Mouse (Mus musculus) gastrocnemius, adult 2 months (tissue): ENCODE data around the gene Tnni3k. TPM values are rescaled to one million over a fixed set of nuclear protein-coding genes. Genes with fewer than 3 reads are reported as not detected.

Source experiments
- DNase-seq: peaks from one replicate; pipeline ENCODE4 v3.0.0; 2022
- H3K27ac ChIP-seq: fragments of 200-600 bp; 2 replicates; pipeline ENCODE4 v1.8.1; 2022; ENCODE audit warnings: mild to moderate bottlenecking
- H3K4me3 ChIP-seq: fragments of 200-600 bp; 2 replicates; pipeline ENCODE4 v1.8.1; 2022; ENCODE audit warnings: mild to moderate bottlenecking, moderate library complexity
- CTCF ChIP-seq: fragments of 200-600 bp; IDR thresholded peaks from 2 replicates; pipeline ENCODE4 v1.8.1; 2022; ENCODE audit warnings: antibody characterized with exemption, mild to moderate bottlenecking, moderate library complexity
- intact Hi-C: fragments of 180-260 bp; cut with DNase I; formaldehyde crosslinking; loops from one replicate; pipeline ENCODE4 v1.15.1; 2025
- total RNA-seq, 2 experiments: library from RNA; stranded (reverse); gene quantifications; 2 replicates each; pipeline ENCODE4 v1.2.3; 2021

Tnni3k gene
- total RNA-seq, 2 experiments from 2014 or later, result not detected

DNA sequence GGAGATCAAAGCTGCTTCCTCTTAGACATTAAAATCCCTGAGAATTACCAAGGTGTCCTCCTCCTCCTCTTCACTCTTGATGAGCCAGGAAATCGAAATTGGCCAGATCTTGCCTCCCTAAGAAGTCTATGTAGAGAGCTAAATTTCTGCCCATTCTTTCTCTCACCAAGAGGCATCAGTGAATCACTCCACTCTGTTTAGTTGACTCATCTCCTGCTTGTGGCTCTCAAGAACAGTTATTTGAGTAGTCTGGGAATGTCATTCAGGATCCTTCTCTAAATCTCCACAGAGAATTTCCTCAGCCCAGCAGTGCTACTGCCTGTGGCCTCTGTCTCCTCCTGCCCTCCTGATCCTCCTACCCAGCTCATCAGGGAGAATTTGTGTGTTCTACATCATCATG, 139.6 kb downstream of the Tnni3k start:
- TF ChIP-seq CTCF, result no peak
- intact Hi-C loops, result no loop called here
- Histone ChIP-seq H3K4me3 (no peak overlapping the region), H3K27ac (no peak overlapping the region)
- DNase-seq, result no peak

DNA sequence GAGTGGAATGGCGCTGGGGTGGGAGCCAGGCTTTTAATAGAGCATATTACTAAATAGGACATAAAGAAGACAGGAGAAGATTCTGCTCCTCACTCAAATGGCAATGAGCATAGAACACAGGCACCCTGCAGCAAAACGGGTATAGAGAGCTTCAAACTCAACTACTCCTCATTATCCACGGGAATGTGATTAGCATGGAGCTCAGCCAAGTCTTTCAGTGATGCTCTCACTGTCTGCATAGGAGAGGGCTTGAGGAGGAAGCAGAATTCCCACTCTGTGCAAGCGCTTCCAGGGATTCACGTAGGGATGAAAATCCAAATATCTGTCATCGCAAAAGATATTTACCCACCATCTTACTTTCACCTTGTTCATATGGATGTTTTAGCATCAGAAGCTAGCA, 141.6 kb downstream of the Tnni3k start:
- Histone ChIP-seq H3K4me3 (no peak overlapping the region), H3K27ac (no peak overlapping the region)
- intact Hi-C loops, result no loop called here
- DNase-seq, result no peak
- no peak for TF ChIP-seq CTCF

DNA sequence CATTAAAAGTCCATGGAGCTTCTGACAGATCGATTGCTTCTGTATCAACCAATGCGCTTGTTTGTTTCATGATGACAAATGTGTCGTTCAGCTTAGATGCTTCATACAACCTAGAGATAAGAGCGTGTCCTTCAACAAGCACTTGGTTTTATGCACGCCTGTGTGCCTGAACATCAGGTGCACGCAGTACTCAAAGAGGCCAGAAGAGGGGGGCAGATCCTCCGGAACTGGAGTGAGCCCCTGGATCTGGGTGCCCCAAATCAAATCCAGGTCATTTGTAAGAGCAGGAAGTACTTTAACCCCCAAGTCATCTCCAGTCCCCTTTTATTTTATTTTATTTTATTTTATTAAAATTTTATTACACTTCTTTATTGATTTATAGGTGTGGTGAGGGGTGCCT, 158.5 kb downstream of the Tnni3k start:
- peak; percentile 40 for TF ChIP-seq CTCF
- H3K27ac ChIP-seq, result no peak overlapping the region
- intact Hi-C loops, result no loop called here
- no peak overlapping the region for H3K4me3 ChIP-seq
- DNase-seq, result no peak

DNA sequence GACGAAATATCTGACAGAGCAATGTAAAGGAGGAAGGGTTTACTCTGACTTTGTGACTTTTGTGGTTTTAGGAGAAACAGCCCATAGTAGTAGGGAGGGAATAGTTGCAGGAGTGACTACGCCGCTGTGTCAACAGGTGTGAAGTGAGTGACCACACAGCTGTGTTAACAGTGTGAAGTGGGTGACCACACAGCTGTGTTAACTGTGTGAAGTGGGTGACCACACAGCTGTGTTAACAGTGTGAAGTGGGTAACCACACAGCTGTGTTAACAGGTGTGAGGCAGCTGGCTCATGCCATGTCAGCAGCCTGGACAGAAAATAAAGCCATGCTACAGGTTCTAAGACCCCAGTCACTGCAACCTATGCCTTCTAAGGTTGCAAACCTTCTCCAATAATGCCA, 162.0 kb downstream of the Tnni3k start:
- no peak overlapping the region for H3K4me3 ChIP-seq
- H3K27ac ChIP-seq, result no peak overlapping the region
- DNase-seq, result no peak
- no peak for TF ChIP-seq CTCF
- intact Hi-C loops, result no loop called here

DNA sequence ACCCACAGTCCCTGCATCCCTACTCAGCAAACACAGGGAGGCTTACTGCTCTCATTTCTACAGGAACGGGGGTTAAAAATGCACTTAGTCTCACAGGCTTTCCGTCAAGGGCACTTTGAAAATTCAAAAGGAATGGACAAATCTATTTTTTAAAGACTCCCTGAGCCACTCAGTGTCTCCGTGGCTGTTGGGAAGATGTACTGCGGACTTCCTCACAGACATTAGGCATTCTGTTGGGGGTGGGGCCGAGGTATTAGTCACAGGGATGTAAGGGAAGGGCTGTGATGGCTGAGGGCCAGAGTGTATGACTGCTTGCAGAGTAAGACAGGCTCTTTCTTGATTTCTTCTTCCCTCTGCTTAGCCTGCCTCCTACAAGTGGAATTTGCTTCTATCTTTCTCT, 169.8 kb downstream of the Tnni3k start:
- Histone ChIP-seq H3K4me3 (no peak overlapping the region), H3K27ac (no peak overlapping the region)
- no peak for TF ChIP-seq CTCF
- intact Hi-C loops, result no loop called here
- DNase-seq, result peak; percentile 22

DNA sequence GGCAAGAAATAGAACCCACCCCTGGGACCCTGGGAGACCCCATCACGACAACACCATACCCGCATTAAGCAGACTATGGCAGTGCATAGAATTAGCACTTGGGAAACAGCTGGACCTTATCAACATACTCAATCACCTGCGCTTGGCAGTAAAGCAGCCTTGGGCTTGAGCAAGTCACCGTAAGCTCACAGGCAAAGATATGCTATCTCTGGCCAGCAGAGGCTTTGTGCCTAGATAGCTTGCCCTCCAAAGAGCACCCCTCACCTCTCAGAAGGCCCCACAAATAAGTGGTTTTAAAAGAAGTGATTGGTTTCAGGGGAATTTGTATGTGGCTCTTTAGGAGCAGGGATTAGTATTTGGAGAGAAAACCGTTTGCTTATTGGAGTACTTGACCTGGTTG, 170.2 kb downstream of the Tnni3k start:
- TF ChIP-seq CTCF, result no peak
- no peak overlapping the region for H3K27ac ChIP-seq
- no peak for DNase-seq
- H3K4me3 ChIP-seq, result no peak overlapping the region
- intact Hi-C loops, result no loop called here

DNA sequence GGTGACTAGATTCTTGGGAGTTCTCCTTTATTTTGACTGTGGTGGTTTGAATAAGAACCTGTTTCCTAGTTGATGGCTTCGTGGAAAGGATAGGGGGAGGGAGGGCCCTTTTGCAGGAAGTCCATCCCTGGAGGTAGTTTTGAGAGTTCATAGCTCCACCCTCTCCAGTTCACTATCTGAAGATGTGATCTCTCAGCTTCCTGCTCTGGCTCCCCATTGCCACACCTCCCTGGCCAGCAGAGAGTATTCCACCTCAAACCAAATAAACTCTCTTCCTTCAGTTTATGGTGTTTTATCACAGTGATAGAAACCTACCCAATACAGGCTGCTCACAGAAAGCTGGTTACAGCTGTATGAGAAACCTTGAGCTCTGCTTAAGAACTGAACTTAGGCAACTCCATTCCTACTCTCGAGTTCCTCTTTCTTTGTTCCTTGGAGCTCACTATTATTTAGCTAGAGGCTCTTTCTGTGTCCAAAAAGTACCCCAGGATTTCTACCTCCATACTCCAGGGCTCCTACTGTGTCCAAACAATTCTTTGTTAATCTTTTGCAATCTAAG, 173.7 kb downstream of the Tnni3k start:
- H3K4me3 ChIP-seq, result no peak overlapping the region
- TF ChIP-seq CTCF, result no peak
- intact Hi-C loops, result no loop called here
- no peak overlapping the region for H3K27ac ChIP-seq
- DNase-seq, result no peak

DNA sequence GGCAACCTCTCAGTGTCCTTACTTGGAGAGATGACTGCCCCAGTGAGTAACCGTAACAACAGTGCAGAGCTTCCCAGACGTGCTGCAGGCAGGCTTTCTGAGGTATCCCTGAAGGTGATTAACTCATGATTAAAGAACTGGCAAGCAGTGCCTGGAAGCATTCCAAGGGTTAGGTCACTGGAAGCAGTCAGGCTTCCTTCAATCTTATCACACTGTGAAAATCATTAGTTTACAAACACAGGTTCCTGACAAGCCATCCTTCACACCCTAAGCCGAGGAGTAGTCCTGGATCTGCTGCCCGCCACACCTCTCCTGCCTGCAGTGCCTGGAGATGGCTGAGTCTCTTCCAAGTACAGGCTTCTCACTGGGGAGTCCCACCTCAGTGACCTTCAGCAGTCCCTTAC, 174.7 kb downstream of the Tnni3k start:
- no peak for TF ChIP-seq CTCF
- intact Hi-C loops, result no loop called here
- DNase-seq, result no peak
- Histone ChIP-seq H3K4me3 (no peak overlapping the region), H3K27ac (no peak overlapping the region)

DNA sequence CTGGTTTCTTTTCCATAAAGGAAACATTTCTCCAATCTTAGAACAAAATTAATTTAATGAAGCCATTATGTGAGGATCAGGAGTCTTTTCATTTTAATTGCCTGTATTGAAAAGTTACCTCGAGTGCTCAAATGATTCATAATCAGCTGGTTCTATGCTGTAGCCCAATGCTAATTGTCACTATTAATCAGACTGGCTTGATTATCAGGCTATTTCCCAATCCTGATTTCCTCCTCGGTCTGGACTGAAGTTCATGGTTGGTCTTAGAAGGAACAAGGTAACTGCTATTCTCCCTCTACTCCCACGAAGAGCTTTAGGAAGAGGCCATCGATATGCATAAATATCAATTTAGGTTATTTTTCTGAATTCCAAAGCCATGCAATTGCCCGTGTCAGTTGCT, 175.1 kb downstream of the Tnni3k start:
- DNase-seq, result no peak
- intact Hi-C loops, result no loop called here
- TF ChIP-seq CTCF, result no peak
- Histone ChIP-seq H3K4me3 (no peak overlapping the region), H3K27ac (no peak overlapping the region)

DNA sequence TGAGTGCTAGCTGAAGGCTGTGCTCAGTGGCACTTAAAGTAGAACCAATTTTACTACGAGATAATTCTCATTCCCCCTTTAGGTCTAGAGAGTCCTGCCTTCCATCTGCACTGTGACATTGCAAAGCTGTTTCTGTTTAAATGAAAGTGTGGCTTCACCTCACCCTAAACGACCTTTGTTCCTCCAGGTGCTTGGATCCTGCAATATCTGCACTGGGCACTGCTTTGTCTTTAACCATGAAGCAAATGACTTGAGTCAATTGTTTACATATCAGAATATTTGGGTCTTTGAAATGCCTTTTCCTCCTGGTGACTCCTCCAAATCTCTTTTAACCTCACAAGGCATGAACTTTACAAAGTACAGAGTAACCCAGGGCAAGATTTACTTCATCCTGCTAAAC, 175.7 kb downstream of the Tnni3k start:
- intact Hi-C loops, result no loop called here
- no peak for DNase-seq
- TF ChIP-seq CTCF, result no peak
- Histone ChIP-seq H3K4me3 (no peak overlapping the region), H3K27ac (no peak overlapping the region)

DNA sequence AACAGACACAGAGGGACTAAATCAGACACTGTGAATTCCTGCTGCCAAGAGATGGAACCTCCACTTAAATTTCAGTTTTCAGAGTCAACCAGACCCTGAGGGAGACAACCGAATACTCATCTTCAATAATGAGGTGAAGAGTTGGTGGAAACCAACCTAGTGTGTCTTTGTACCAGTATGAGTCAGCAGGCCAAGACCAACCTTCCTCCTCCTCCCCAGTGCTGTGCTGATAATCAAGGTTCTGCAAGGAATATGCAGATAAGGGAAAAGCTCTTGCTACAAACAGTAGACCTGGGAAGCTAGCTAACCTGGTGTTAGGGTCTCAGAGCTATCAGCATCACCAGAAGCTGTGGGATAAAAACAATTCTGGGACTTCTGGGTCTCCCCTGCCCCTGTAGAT, 176.1 kb downstream of the Tnni3k start:
- TF ChIP-seq CTCF, result no peak
- no peak for DNase-seq
- Histone ChIP-seq H3K27ac (no peak overlapping the region), H3K4me3 (no peak overlapping the region)
- intact Hi-C loops, result no loop called here

DNA sequence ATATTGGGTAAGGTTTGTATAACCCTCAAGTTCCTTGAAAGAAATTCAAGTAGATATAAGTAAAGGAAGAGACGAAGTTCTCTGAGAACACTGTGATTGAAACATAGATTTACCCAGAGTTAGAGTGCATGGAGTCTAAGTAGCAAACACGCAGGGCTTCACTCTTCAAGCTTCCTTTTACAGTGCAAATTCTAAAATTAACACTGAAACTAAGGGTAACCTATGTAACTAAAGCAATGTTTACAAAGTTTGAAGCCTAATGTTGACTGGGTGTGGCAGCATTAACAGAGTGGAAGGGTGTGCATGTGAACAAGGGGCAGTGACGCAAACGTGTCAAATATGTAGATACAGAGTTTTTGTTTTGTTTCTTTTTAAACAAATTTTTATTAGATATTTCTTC, 186.4 kb downstream of the Tnni3k start:
- intact Hi-C loops, result no loop called here

DNA sequence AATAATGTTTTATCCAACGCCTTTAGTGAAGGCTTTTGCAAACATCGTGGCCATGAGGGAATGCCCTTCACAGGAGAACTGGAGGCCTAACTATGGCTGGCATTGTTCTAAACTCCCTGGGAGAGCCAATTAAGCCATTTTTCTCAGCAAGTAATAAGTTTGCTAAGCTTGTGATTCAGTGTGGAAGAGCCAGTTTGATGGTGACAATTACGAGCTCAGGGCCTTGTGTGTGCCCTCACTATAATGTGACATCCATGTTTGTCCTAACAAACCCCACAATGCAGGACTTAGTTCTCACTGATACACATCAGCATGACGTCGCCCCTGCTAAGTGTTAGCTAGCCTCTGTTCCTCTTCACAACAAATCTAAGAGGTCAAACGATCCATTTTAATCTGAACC, 193.3 kb downstream of the Tnni3k start:
- TF ChIP-seq CTCF, result no peak
- no peak for DNase-seq
- intact Hi-C loops, result no loop called here
- Histone ChIP-seq H3K27ac (no peak overlapping the region), H3K4me3 (no peak overlapping the region)

More for the DNA sequence above, 186.4 kb downstream of the Tnni3k start:
- Histone ChIP-seq H3K4me3 (no peak overlapping the region), H3K27ac (no peak overlapping the region)
- no peak for TF ChIP-seq CTCF
- no peak for DNase-seq

DNA sequence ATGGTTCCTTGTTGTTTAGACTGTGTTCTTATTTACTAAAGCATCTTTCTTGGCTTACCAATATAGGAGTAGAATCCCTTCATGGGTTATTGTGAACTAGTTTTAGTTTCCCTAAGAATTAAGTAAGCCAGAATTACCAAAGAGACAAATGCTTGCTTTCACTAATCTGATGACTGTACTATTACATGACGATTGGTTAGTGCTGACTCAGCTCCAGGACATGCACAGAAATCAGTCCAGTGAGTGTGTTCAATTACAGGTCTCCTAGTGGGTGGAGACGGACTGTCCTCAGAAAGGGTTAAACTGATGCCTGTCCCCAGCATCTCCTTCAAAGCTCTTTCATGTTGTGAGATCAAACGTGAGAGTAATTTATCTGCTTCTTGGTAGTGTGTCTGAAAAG, 195.5 kb downstream of the Tnni3k start:
- DNase-seq, result no peak
- Histone ChIP-seq H3K27ac (no peak overlapping the region), H3K4me3 (no peak overlapping the region)
- TF ChIP-seq CTCF, result no peak
- intact Hi-C loops, result no loop called here

DNA sequence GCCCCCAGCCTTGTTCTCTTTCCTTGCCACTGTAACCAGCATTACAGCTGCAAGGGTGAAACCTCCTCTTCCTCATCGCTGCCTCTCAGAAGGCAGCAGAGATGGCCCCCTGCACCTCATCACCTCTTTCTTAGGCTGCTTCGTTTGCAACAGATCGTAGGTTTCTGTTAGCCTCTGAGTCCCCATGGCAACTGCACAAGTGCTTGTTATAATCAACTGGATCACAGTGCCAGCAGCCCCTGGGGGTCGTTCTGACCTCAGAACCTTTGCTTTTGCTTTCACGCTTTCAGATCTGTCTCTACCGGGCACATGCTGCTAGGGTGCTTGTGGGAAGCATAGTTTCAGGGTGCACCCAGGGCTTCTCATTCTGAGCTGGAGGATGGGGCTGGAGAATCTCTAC, 201.9 kb downstream of the Tnni3k start:
- Histone ChIP-seq H3K4me3 (no peak overlapping the region), H3K27ac (no peak overlapping the region)
- DNase-seq, result no peak
- intact Hi-C loops, result no loop called here
- TF ChIP-seq CTCF, result no peak
